Mouse (Mus musculus) frontal cortex, postnatal 25 days (tissue): Measurements from ENCODE around the gene Lpgat1.

Experiments used
- DNase-seq, 2 experiments: peaks; one replicate each; pipeline ENCODE4 v3.0.0; 2022; ENCODE audit warnings: low spot score in 2 of 2

Lpgat1 gene

DNA sequence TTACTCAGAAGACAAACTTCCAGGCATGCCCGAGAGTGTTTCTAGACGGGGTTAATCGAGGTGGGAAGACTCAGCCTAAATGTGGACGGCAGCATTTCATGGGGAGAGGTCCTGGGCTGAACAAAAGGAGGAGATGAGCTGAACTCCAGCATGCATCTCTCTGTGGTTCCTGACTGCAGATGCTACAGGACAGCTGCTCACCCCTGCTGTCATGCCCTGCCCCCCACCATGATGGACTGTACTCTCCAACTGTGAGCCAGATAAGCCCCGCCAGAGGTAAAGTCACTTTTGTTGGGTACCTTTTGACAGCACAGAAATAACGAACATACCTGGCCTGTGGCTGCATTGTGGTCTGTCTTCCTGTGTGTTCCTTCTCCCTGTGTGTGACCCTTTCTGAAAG, 88.2 kb downstream of the Lpgat1 start:
- no peak for DNase-seq

DNA sequence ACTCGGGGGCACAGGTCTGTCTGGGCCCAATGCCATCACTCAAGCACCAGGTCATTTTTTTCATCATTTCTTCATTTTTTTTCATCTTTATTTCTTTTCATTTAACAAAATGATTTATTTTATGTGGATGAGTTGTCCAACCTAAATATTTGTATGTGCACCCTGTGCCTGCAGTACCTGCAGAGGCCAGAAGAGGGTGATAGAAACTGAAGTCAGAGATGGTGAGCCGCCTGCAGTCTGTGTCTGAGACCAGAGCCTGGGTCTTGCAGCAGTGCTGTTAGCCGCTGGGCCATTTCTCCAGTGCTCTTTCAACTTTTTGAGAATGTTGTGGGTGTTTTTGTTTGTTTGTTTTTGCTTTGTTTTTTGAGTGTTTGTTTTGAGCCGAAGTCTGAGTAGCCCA, 89.1 kb downstream of the Lpgat1 start:
- no peak for DNase-seq

DNA sequence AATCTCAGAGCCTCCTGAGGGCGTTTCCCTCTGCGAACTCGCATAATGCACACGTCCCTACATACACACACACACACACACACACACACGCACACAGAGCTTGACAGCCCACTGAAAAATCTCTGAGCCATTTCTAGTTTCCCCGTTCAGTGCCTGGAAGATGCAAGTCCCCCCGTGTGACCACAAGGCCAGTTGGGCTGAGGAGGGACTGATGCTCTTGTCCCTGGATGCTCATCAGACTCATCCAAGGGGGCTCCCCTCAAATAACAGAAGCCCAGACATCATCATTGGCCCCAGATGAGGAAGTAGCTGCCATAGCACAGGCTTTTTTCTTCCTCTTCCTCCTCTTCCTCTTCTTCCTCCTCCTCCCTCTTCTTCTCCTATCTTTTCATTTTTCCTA, 90.3 kb downstream of the Lpgat1 start:
- DNase-seq: no peak

GRCm38 (mm10) chr1:191808688-191809223, 91.1 kb downstream of the Lpgat1 start:
- no peak for DNase-seq

- no peak for DNase-seq
Observed at GRCm38 (mm10) chr1:191811774-191812173, 94.1 kb downstream of the Lpgat1 start.

- DNase-seq: no peak
Observed at GRCm38 (mm10) chr1:191812949-191813691, 95.5 kb downstream of the Lpgat1 start.

DNA sequence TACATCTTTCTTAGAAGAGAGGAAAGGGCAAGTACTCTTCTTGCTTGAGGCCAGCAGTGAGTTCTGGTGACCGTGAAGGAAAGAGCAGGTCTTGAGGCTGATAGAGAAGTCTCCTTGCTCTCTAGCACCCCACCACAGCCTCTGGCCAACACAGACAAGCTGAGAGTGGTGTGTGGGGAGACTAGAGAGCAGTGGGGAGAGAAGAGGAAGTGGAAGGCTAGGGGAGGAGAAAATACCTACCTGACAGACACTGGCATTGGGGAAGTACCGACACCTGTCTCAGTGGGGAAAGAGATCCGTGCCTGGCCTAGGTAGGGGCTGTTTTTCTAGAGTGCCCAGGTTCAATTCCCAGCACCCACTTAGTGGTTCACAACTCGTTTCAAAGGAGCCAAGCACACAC, 96.6 kb downstream of the Lpgat1 start:
- DNase-seq: no peak

DNA sequence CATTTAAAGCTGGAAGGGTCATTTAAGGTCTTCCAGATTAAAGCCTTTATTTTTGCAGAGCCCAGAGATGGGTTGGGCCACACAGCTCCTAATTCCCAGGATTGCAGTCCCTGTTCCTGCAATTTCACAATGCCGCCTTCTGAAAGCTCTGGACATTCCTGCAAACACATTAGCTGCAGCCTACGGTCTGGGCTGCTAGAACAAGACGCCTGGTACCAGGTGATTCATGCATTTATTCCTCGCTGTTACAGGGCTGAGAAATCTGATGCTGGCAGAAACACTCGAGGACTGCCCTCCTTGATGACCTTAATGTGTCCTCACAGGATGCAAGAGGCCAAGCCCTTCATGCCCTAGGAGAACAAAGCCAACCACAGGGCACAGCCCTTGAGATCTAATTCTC, 97.3 kb downstream of the Lpgat1 start:
- DNase-seq: no peak

- DNase-seq: no peak
Observed at GRCm38 (mm10) chr1:191816596-191816995, 99.0 kb downstream of the Lpgat1 start.

DNA sequence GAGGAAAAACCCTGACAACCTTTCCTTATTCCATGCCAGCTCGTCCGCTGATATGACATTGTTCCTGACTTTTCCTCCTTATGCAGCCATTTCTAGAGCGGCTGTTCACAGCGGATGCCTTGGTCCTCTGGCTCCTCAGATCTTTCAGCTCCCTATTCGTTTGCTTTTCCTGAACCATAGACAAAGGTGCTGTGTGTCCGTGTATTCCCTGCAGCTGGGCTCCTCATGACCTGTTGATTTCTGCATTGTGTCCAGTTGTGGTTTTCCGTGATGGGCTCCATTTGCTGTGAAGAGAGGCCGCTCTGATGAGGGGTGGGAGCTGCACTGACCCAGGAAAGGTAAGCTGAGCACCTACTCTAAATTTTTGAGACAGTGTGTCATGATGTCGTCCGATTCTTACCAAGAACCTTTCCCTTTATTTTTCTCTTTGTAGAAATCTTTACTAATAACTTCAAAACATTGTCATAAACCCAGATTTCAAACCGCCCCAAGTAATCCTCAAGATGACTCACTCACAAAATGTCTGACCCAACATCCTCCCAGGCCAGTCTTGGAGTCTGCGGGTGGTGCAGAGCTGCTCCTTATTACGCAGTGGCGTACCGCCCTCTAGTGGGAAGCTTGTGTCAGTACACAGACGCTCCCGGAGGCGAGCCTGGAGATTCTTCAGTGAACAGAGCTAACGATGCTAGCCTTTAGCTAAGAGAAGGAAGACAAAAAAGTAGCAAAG, 99.9 kb downstream of the Lpgat1 start:
- DNase-seq: peak; percentile 76

DNA sequence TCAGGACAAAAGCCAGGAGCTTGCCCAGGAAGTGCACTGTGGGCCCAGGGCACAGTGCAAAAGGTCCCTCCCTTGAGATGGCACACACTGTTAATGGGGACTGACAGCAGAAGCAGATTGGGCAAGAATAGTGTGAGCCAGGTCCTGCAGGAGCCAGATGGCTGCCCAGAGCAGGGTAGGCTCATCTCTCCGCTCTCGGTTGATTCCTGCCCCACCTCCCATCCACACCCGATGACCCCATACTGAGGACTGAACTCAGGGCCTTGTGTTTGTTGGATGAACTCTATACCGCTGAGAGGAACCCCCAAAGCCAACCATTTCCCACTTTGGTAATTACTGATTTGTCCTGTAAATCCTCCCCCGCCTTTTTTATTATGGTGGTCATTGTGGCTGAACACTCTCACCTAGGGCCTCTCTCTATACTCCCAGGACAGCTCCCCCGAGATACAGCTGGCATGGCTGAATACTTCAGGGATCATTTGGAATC, 100.6 kb downstream of the Lpgat1 start:
- DNase-seq: no peak

- no peak for DNase-seq
Observed at GRCm38 (mm10) chr1:191819026-191819425, 101.4 kb downstream of the Lpgat1 start.

DNA sequence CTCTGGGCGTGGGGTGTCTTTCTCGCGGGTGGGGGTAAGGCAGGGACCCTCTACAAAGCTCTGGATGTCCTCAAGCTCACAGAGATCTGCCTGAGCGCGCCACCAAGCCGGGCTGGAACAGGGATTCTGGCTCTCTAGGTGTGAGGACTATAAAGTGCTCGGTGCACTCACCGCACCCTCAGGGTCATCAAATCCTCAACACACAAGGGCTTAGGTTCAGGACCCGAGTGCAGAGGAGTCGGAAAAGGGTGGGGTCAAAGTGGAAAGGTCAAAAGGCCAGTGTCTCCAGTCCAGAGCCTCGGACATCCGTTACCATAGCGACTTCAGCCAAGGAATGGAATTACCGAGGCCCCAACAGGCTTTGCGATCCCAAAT, 103.3 kb downstream of the Lpgat1 start:
- no peak for DNase-seq

DNA sequence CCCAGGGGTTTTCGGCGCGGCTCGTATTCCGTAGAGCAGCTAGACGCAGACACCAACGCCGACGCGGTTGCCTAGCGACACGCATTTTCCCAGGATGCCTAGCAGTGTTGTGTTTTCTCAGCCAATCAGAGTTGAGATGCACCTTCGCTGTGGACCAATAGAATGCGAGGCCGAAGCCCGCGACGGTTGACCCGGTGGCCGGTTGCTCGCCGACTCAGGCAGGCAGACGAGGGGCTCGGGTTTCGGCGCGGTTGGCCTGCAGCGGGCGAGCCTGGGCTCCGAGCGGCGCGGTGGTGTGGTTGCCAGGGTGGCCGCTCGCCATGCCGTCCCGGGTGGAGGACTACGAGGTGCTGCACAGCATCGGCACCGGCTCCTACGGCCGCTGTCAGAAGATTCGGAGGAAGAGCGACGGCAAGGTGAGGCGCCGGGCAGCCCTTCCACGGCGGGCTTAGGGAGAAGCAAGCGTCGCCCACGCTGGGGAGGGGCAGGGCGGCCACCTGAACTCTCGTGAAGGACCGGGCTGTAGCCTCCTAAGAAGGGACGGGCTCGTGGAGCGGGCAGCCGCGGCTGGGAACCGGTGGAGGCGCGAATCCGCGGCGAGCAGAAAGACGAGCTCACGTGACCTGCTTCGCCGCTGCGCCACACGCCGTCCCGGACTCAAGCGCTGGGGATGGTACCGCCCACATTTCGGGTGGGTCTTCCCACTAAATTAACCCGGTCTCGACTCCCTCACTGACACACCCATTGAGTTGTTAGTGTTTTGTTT, 103.9 kb downstream of the Lpgat1 start, which contains the start of gene Nek2:
Gene Nek2 (plus strand): TSS at position 119 of the 766 bp plus-strand sequence.
- peak; percentile 97 to 98 for DNase-seq

- DNase-seq: no peak
Observed at GRCm38 (mm10) chr1:191829124-191829523, 111.5 kb downstream of the Lpgat1 start.

DNA sequence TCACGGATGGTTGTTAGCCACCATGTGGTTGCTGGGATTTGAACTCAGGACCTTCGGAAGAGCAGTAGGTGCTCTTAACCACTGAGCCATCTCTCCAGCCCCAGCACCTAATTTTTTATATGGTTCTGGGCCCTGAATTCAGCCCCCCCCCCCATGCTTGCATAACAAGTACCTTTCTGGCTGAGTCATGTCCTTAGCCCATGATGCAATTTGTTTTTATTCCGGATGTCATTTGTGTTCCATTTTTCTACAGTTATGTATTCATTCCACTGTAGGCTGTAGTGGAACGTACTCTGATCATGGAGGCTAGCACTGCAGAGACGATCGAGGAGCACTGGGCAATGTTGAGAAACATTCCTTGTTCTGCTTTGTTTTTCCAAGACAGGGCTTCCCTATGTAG, 115.8 kb downstream of the Lpgat1 start:
- DNase-seq: no peak
